Comparison of ENCODE assay signal across 19 mouse cellular contexts in genomic region chr7:24451855-24452311, GRCm38 (mm10). TPM values are rescaled to one million over a fixed set of nuclear protein-coding genes. Genes with fewer than 3 reads are reported as not detected.
DNase-seq lines count a peak whose midpoint lies in the region; ATAC-seq lines count a peak whose summit lies in the region.
"Had no signal": no experiment of that assay in that cellular context is flagged by ENCODE, and none has a peak within 500 bp of the region (broad histone marks: within the 10 kb centered on the region; RNA-seq: fewer than 3 reads in every experiment).

Gene Irgc1 (minus strand): TSS chr7:24452297.

- no peak within 1 kb of the TSS for H3K4me3 ChIP-seq in midbrain, embryonic 15.5 days
- H3K4me3 ChIP-seq in forebrain, embryonic 15.5 days: no peak within 1 kb of the TSS
- H3K4me3 ChIP-seq: hindbrain, embryonic 12.5 days; limb, embryonic 10.5 days; midbrain, embryonic 13.5 days; neural tube, embryonic 15.5 days; stomach, embryonic 15.5 days had no signal

- DNase-seq in thymus, postnatal 0 days (ENCODE audit: low spot score): peak; percentile 55
- DNase-seq in thymus, postnatal 14 days: no peak
- peak; percentile 39 for DNase-seq in NIH3T3 (ENCODE audit: low read depth)
- DNase-seq in embryo, embryonic 10 days (ENCODE audit: low spot score): no peak
- DNase-seq: cerebellum, adult 8-10 months; heart, adult 11 months; kidney, adult 8-10 months; kidney, postnatal 4 days had no signal

- no peaks in the 10 kb centered on the region for H3K36me3 ChIP-seq in midbrain, embryonic 15.5 days (replicated peaks)
- H3K36me3 ChIP-seq in forebrain, embryonic 15.5 days: no peaks in the 10 kb centered on the region
- H3K36me3 ChIP-seq: hindbrain, embryonic 12.5 days; limb, embryonic 10.5 days; midbrain, embryonic 13.5 days; neural tube, embryonic 15.5 days; stomach, embryonic 15.5 days had no signal

- no peaks in the 10 kb centered on the region for H3K9me3 ChIP-seq in midbrain, embryonic 15.5 days
- no peaks in the 10 kb centered on the region for H3K9me3 ChIP-seq in forebrain, embryonic 15.5 days
- H3K9me3 ChIP-seq: hindbrain, embryonic 12.5 days; limb, embryonic 10.5 days; midbrain, embryonic 13.5 days; neural tube, embryonic 15.5 days; stomach, embryonic 15.5 days had no signal

- peak; percentile 11; the same call in 1 of the 2 replicates for ATAC-seq in megakaryocyte, adult 5-6 weeks (ENCODE audit: poor library complexity, severe bottlenecking)
- no peak for ATAC-seq in midbrain, embryonic 15.5 days (replicated peaks)
- no peak for ATAC-seq in forebrain, embryonic 15.5 days (replicated peaks)
- ATAC-seq: midbrain, embryonic 13.5 days had no signal

- H3K4me1 ChIP-seq in midbrain, embryonic 15.5 days: no peaks in the 10 kb centered on the region
- no peaks in the 10 kb centered on the region for H3K4me1 ChIP-seq in forebrain, embryonic 15.5 days
- H3K4me1 ChIP-seq: hindbrain, embryonic 12.5 days; midbrain, embryonic 13.5 days; neural tube, embryonic 15.5 days had no signal

- H3K27ac ChIP-seq in midbrain, embryonic 15.5 days: no peak within 1 kb of the TSS
- no peak within 1 kb of the TSS for H3K27ac ChIP-seq in forebrain, embryonic 15.5 days (replicated peaks)
- H3K27ac ChIP-seq: hindbrain, embryonic 12.5 days; limb, embryonic 10.5 days; liver, embryonic 14.5 days; midbrain, embryonic 13.5 days; neural tube, embryonic 15.5 days; stomach, embryonic 15.5 days had no signal

- no peak within 1 kb of the TSS for H3K9ac ChIP-seq in midbrain, embryonic 15.5 days
- H3K9ac ChIP-seq in forebrain, embryonic 15.5 days (replicated peaks): no peak within 1 kb of the TSS
- H3K9ac ChIP-seq: hindbrain, embryonic 12.5 days; liver, embryonic 14.5 days; midbrain, embryonic 13.5 days; neural tube, embryonic 15.5 days; stomach, embryonic 15.5 days had no signal

- no peaks in the 10 kb centered on the region for H3K27me3 ChIP-seq in midbrain, embryonic 15.5 days (replicated peaks)
- H3K27me3 ChIP-seq in forebrain, embryonic 15.5 days: no peaks in the 10 kb centered on the region
- H3K27me3 ChIP-seq: midbrain, embryonic 13.5 days; neural tube, embryonic 15.5 days; stomach, embryonic 15.5 days had no signal

- 82% methylated on average over 9 of the region's 9 CpGs for WGBS in midbrain, embryonic 15.5 days
- 83% methylated on average over 9 of the region's 9 CpGs for WGBS in forebrain, embryonic 15.5 days

- H3K4me2 ChIP-seq in midbrain, embryonic 15.5 days: no peak within 1 kb of the TSS
- H3K4me2 ChIP-seq in forebrain, embryonic 15.5 days (replicated peaks): no peak within 1 kb of the TSS
- H3K4me2 ChIP-seq: hindbrain, embryonic 12.5 days; midbrain, embryonic 13.5 days; neural tube, embryonic 15.5 days; stomach, embryonic 15.5 days had no signal

RNA-seq across cellular contexts. Expression of gene Irgc1, which starts in this region (rescaled TPM):
- 0.18 and 0.22 TPM in 2 replicates for polyA plus RNA-seq in thymus, postnatal 0 days (2015; fragmentation: Nextera tagmentation; extraction: Ambion mirVana)
- total RNA-seq in megakaryocyte, adult 5-6 weeks (2015): 0.74 and 1.8 TPM in 2 replicates
- 0.66 and 0.94 TPM in 2 replicates for total RNA-seq in megakaryocyte, adult 5-6 weeks (2017)
- not detected in 2 replicates for polyA plus RNA-seq in midbrain, embryonic 15.5 days (2015; fragmentation: Nextera tagmentation; extraction: Ambion mirVana)
- not detected in 2 replicates for polyA plus RNA-seq in forebrain, embryonic 15.5 days (2015; fragmentation: Nextera tagmentation; extraction: Ambion mirVana)
- total RNA-seq: adrenal gland, postnatal 4 days; ES-E14 had no signal
- polyA plus RNA-seq: hindbrain, embryonic 12.5 days; limb, embryonic 10.5 days; liver, embryonic 14.5 days; midbrain, embryonic 13.5 days; neural tube, embryonic 15.5 days; stomach, embryonic 15.5 days had no signal

Comparison
In these comparisons a context has a peak if more than half of its experiments do, and no peak if none do; other contexts are left out.
1. Peak in DNase-seq in thymus, postnatal 0 days; RNA of the gene not detected or under 1 TPM.